Mouse (Mus musculus) heart, postnatal 14 days (tissue): ENCODE results near the gene Spata17. TPM values are rescaled to one million over a fixed set of nuclear protein-coding genes. Genes with fewer than 3 reads are reported as not detected.

Experiments
- DNase-seq, 2 experiments: peaks; one replicate each; pipeline ENCODE4 v3.0.0; 2021 to 2022
- intact Hi-C: fragments of 180-260 bp; cut with DNase I; formaldehyde crosslinking; loops from one replicate; pipeline ENCODE4 v1.15.1; 2025
- total RNA-seq, 2 experiments: library from RNA; stranded (reverse); gene quantifications; 2 replicates each; pipeline ENCODE4 v1.2.3; 2021

Gene Spata17
- total RNA-seq, 2 experiments from 2014 or later, result 0.56 to 0.79 TPM

- DNase-seq, result no peak
- intact Hi-C loops, result no loop called here
These were observed 203.7 kb downstream of the Spata17 start for GRCm38 (mm10) chr1:187011601-187012000.

GRCm38 (mm10) chr1:187010071-187010470 is 205.2 kb downstream of the Spata17 start:
- no peak for DNase-seq
- intact Hi-C loops, result no loop called here

- intact Hi-C loops, result no loop called here
- DNase-seq, result no peak
These were observed 207.0 kb downstream of the Spata17 start for GRCm38 (mm10) chr1:187008236-187008635.

GRCm38 (mm10) chr1:187006227-187006925 is 208.9 kb downstream of the Spata17 start:
- intact Hi-C loops, result no loop called here
- no peak for DNase-seq

GRCm38 (mm10) chr1:187004306-187004705 is 211.0 kb downstream of the Spata17 start:
- no peak for DNase-seq

GRCm38 (mm10) chr1:187003441-187003861 is 211.8 kb downstream of the Spata17 start:
- DNase-seq, result no peak

More at GRCm38 (mm10) chr1:187004306-187004705, 211.0 kb downstream of the Spata17 start:
- intact Hi-C loops, result no loop called here

GRCm38 (mm10) chr1:186997596-186998304 is 217.5 kb downstream of the Spata17 start:
- intact Hi-C loops, result no loop called here
- no peak for DNase-seq

More at GRCm38 (mm10) chr1:187003441-187003861, 211.8 kb downstream of the Spata17 start:
- intact Hi-C loops, result no loop called here

Other genes starting within 250 kb of the Spata17 start
- under 1 TPM; 0.07 to 0.14 TPM for gene D1Pas1, start 248.0 kb downstream of the Spata17 start, total RNA-seq
- gene Gpatch2, start within 50 bp of the Spata17 start, total RNA-seq, result 10 to 100 TPM; 13.1 to 14.0 TPM